Mouse (Mus musculus): ENCODE data around the gene Creb3l2. TPM values are rescaled to one million over a fixed set of nuclear protein-coding genes. Genes with fewer than 3 reads are reported as not detected.
"Not testable (repeated sequence)": the region's sequence is repeated elsewhere in the genome, so short reads cannot be mapped to it uniquely, and the experiment has no call there.

The Creb3l2 gene
- polyA plus RNA-seq, 1 experiment: 6.9 TPM

DNA sequence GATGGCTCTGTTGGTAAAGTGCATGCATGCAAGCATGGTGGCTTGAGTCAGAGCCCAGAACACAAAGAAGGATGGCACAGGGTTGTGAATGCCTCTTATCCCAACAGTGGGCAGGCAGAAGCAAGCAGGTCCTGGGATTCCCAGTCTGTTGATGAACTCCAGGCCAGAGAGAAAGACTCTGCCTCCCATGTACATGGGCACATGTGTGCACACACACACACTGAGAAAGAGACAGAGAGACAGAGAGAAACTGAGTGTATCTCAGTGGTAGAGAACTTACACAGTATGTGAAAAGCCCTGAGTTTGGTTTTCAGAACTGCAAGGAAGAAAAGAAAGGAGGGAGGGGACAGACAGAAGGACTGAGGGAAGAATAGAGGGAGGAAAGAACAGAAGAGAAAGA lies 23.4 kb upstream of the Creb3l2 start:
- no peak overlapping the region for H3K4me3 ChIP-seq (ENCODE audit: insufficient read depth, low read length)
- TF ChIP-seq POLR2A (IDR thresholded peaks at IDR 0.05; ENCODE audit: borderline replicate concordance, low read depth, low read length): no peak
- TF ChIP-seq CTCF (IDR thresholded peaks at IDR 0.05; ENCODE audit: low read depth, low read length): no peak
- no peak overlapping the region for H3K27ac ChIP-seq (ENCODE audit: insufficient read depth, low read depth, low read length)

DNA sequence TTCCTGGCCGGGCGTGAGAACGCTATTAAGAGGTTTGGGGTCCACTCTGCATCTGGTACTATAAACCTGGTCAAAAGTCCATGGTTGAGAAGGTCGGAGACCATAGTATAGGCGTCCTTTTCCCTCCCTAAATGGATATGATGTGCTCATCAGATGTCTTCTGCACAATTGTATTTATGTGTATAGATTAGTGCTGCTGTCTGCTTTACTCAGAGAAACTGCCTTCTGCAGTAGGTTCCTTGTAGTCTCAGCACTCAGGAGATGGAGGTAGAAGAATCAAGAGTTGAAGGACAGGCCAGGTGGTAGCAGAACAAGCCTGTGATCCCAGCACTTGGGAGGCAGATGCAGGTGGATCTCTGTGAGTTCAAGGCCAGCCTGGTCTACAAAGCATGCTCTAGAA lies 22.6 kb upstream of the Creb3l2 start:
- Histone ChIP-seq H3K4me3 (ENCODE audit: insufficient read depth, low read length) (peak overlapping the region; percentile 54), H3K4me1 (ENCODE audit: control insufficient read depth, insufficient read depth, low read length) (no peaks in the 10 kb centered on the region), H3K27ac (ENCODE audit: insufficient read depth, low read depth, low read length) (no peak overlapping the region)
- no peak for TF ChIP-seq POLR2A (IDR thresholded peaks at IDR 0.05; ENCODE audit: borderline replicate concordance, low read depth, low read length)
- TF ChIP-seq CTCF (IDR thresholded peaks at IDR 0.05; ENCODE audit: low read depth, low read length): no peak

More for the DNA sequence above, 23.4 kb upstream of the Creb3l2 start:
- H3K4me1 ChIP-seq (ENCODE audit: control insufficient read depth, insufficient read depth, low read length): no peaks in the 10 kb centered on the region

DNA sequence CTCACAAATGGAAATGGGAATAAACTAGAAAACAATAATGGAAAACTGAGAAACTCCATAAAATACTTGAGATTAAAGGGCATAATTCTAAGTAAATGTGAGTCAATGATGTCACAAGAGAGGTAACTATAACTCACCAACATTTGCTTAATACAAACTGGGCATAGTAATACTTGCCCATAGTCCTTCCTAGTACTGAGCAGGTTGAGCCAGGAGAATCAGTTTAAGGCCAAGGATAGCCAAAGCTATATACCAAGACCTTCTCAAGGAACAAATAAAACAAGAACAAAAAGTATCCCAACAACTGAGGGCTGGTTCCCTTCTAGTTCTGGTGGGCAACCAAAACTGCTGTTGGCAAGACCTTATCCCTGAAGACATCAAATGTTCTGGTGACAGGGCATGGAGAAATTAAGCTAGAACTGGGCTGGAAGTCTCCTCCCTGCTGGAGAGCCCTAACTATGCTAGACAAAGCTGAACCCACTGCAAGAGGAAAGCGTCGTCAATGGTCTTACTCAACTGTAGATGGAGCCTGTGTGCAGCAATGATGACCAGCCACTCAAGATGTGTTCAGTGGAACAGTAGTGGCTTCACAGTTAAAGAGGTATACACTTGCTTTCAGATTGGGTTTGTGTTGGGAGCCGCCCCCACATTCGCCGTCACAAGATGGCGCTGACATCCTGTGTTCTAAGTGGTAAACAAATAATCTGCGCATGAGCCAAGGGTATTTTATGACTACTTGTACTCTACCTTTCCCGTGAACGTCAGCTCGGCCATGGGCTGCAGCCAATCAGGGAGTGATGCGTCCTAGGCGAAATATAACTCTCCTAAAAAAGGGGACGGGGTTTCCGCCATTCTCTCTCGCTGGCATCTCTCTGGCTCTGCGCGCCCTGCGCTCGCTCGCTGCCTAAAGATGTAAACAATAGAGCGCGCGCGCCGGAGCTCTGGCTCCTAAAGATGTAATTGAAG lies 21.9 kb upstream of the Creb3l2 start:
- not testable (repeated sequence) for H3K27ac ChIP-seq (ENCODE audit: insufficient read depth, low read depth, low read length); H3K4me1 ChIP-seq (ENCODE audit: control insufficient read depth, insufficient read depth, low read length)
- H3K4me3 ChIP-seq (ENCODE audit: insufficient read depth, low read length): peak overlapping the region; percentile 54

DNA sequence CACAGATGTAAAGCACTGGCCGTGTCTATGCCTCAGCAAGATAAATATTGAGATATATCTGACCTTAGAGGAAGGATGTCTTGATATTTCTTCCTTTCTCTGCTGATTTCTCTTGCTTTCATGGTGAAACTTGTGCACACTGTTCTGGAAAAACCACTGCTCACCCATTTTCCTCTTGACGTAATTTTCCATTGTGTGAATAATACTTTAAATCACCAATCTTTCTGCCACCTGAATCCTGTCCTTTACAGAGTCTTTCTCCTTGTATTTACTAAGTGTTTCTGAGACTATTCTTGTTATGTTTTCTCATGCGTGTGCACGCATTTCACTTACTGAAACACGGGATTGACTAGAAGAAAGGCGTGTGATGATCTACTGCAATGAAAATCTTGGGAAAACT lies 18.7 kb upstream of the Creb3l2 start:
- Histone ChIP-seq H3K4me3 (ENCODE audit: insufficient read depth, low read length) (no peak overlapping the region), H3K27ac (ENCODE audit: insufficient read depth, low read depth, low read length) (no peak overlapping the region), H3K4me1 (ENCODE audit: control insufficient read depth, insufficient read depth, low read length) (no peaks in the 10 kb centered on the region)
- TF ChIP-seq CTCF (IDR thresholded peaks at IDR 0.05; ENCODE audit: low read depth, low read length): no peak
- TF ChIP-seq POLR2A (IDR thresholded peaks at IDR 0.05; ENCODE audit: borderline replicate concordance, low read depth, low read length): no peak

DNA sequence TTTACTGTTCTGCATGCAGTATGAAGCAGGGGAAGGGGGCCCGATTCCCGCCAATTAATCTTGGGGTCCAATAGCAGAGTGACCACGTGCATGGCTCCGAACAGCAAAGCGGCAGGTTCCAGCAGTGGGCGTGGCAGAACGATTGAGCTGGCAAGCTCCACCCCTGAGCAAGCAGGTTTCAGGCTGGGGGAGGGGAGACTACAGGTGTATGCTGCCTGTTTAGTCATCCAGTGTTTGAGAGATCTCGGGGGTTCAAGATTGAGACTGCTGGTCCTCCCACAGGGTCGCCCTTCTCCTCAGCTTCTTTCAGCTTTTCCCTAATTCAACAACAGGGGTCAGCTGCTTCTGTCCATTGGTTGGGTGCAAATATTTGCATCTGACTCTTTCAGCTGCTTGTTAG lies 17.7 kb upstream of the Creb3l2 start:
- not testable (repeated sequence) for H3K4me1 ChIP-seq (ENCODE audit: control insufficient read depth, insufficient read depth, low read length); H3K27ac ChIP-seq (ENCODE audit: insufficient read depth, low read depth, low read length); H3K4me3 ChIP-seq (ENCODE audit: insufficient read depth, low read length)

DNA sequence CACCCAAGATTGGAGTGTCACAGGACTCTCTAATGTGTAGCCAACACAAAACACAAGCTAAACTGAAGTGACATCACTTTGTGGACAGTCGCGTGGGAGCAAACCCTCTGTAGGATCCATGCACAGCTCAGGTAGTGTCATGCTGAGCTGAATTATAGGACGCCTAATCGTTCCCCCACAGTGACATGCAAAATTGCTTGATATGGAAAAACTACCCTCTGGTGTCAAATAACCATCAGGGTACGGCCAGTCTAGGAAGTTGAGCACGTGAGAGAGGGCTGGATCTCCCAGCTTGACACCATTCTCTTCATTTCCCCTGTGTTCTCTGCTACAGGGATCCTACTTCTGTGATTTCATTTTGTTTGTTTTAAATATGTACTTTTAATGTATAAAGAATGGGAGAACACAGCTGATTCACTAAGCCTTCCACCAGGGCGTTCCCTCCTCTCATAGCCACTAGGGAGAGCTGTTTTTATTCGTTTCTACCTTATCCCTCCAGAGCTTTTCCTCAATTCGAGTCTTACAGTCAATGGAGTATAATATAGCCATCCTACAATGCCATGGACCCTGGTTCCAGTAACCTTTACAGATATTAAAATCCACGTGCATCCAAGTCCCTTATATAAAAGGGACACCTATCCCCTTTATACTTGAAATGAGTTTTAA lies 16.2 kb upstream of the Creb3l2 start:
- no peak overlapping the region for H3K4me3 ChIP-seq (ENCODE audit: insufficient read depth, low read length)
- no peak for TF ChIP-seq POLR2A (IDR thresholded peaks at IDR 0.05; ENCODE audit: borderline replicate concordance, low read depth, low read length)
- no peak for TF ChIP-seq CTCF (IDR thresholded peaks at IDR 0.05; ENCODE audit: low read depth, low read length)
- no peak overlapping the region for H3K27ac ChIP-seq (ENCODE audit: insufficient read depth, low read depth, low read length)
- H3K4me1 ChIP-seq (ENCODE audit: control insufficient read depth, insufficient read depth, low read length): no peaks in the 10 kb centered on the region

DNA sequence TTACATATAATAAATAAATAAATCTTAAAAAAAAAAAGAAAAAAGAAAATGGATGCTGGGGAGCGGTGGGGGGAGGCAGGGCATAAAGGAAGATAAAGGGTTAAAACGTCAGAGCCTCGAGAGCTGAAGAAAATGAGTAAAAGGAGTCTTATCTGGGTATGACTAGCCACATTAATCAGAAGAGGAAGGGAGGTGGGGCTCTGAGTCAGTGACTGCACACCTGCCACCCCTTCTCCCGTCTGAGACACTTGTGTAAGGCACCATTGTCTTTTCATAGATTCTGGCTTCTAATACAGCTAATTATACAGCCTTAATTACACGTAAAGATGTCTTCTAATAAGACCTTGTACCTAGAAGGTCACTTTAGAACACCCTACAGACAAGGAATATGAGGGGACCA lies 13.6 kb upstream of the Creb3l2 start:
- no peak for TF ChIP-seq POLR2A (IDR thresholded peaks at IDR 0.05; ENCODE audit: borderline replicate concordance, low read depth, low read length)
- TF ChIP-seq CTCF (IDR thresholded peaks at IDR 0.05; ENCODE audit: low read depth, low read length): no peak
- Histone ChIP-seq H3K4me1 (ENCODE audit: control insufficient read depth, insufficient read depth, low read length) (no peaks in the 10 kb centered on the region), H3K27ac (ENCODE audit: insufficient read depth, low read depth, low read length) (no peak overlapping the region), H3K4me3 (ENCODE audit: insufficient read depth, low read length) (no peak overlapping the region)

DNA sequence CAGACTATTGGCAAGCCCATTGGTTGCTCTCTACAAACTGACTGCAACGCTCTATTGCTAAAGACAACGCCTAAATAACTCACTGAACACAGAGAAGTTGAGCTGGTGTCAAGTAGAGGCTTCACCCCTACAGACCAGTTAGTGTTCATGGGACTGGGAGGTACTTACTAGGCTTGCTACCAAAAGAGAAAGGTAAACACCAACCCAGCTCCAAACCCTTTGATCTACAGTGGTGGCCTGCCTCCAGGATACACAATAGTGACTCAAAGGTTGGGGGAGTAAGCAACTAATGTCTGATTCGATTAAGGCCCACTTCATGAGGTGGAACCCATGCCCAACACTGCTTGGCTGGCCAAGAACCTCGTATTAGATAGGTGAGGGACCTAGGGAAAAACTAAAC lies 11.1 kb upstream of the Creb3l2 start:
- TF ChIP-seq CTCF (IDR thresholded peaks at IDR 0.05; ENCODE audit: low read depth, low read length): no peak
- no peak for TF ChIP-seq POLR2A (IDR thresholded peaks at IDR 0.05; ENCODE audit: borderline replicate concordance, low read depth, low read length)
- H3K4me3 ChIP-seq (ENCODE audit: insufficient read depth, low read length): no peak overlapping the region
- H3K4me1 ChIP-seq (ENCODE audit: control insufficient read depth, insufficient read depth, low read length): no peaks in the 10 kb centered on the region
- H3K27ac ChIP-seq (ENCODE audit: insufficient read depth, low read depth, low read length): no peak overlapping the region

DNA sequence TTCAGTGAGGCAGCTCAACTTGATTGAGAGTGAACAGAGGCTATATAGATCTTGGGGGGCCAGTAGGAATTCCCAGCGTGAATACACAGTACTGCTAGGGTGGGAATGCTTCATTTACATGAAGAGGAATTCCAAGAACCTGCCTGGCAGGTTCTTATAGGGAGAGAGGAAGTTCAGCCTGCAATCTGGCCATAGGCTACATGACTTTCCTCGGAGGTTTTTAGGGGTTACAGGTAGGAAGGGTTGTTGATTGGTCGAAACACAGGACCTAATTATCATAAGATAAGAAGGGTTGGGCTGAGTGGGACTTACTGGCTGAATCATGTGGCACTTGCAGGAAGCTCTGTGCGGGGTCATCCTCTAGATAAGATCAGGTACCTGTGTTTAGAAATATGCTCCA lies 9.7 kb upstream of the Creb3l2 start:
- Histone ChIP-seq H3K4me1 (ENCODE audit: control insufficient read depth, insufficient read depth, low read length) (no peaks in the 10 kb centered on the region), H3K4me3 (ENCODE audit: insufficient read depth, low read length) (no peak overlapping the region), H3K27ac (ENCODE audit: insufficient read depth, low read depth, low read length) (no peak overlapping the region)
- TF ChIP-seq CTCF (IDR thresholded peaks at IDR 0.05; ENCODE audit: low read depth, low read length): no peak
- no peak for TF ChIP-seq POLR2A (IDR thresholded peaks at IDR 0.05; ENCODE audit: borderline replicate concordance, low read depth, low read length)

DNA sequence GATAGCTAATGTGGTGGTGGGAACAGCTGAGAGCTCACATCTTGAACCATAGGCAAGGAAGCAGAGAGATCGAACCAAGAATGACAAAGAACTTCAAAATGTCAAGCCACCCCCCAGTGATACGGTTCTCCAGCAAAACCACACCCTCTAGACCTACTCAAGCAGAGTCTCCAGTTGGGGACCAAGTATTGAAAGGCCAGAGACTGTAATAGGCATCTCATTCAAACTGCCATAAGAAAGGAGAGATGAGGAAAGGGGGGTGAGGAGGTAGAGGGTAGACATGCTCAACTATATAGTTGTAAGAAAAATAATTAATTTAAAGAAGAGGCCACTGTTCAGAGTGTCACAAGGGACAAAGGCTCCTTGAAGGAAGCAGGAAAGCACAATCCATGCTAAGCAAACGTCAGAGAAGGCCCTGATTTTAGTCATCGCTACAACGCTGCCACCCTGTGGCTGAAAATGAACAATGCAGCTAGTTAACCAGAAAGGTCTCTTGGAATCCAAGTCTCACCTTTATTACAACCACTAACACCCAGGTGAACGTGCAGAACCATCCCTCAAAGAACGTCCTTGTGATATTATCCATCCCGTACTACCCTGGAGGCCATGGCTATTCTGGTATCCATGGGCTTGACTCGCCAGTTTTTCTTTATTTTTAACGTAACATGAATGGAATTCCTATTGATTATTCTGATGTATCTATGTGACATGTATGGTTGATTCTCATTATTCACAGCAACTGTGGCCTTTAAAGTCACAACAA lies 5.9 kb upstream of the Creb3l2 start:
- no peak overlapping the region for H3K4me3 ChIP-seq (ENCODE audit: insufficient read depth, low read length)
- no peak overlapping the region for H3K27ac ChIP-seq (ENCODE audit: insufficient read depth, low read depth, low read length)
- H3K4me1 ChIP-seq (ENCODE audit: control insufficient read depth, insufficient read depth, low read length): peaks cover 3% of the 10 kb centered on the region; the same call in 1 of the 2 replicates
- no peak for TF ChIP-seq CTCF (IDR thresholded peaks at IDR 0.05; ENCODE audit: low read depth, low read length)
- TF ChIP-seq POLR2A (IDR thresholded peaks at IDR 0.05; ENCODE audit: borderline replicate concordance, low read depth, low read length): no peak
